Mouse (Mus musculus) liver, embryonic 14.5 days (tissue): ENCODE data around the gene Serpinb5. TPM values are rescaled to one million over a fixed set of nuclear protein-coding genes. Genes with fewer than 3 reads are reported as not detected.
A peak's percentile ranks its signal among the peaks of the same experiment; 100 is the strongest.
"Not testable (repeated sequence)": the region's sequence is repeated elsewhere in the genome, so short reads cannot be mapped to it uniquely, and the experiment has no call there.

Experiments
- ATAC-seq: fragments of 200-750 bp; cut with Nextera tagmentation; 2 replicates; pipeline ENCODE4 v1.8.0; 2017; ENCODE audit warnings: moderate number of reproducible peaks, mild to moderate bottlenecking, moderate library complexity; ENCODE audit not compliant: insufficient read depth
- DNase-seq, 3 experiments: peaks; one replicate each; pipeline ENCODE4 v3.0.0-alpha.2; 2012 to 2013; ENCODE audit warnings: low read depth in 3 of 3, low spot score in 3 of 3
- H3K27ac ChIP-seq: fragments of 300-500 bp; sonication (generic); 2 replicates; pipeline ENCODE4 v1.5.1; 2014; ENCODE audit warnings: moderate library complexity, mild to moderate bottlenecking, control low read depth, inconsistent platforms
- H3K27me3 ChIP-seq: fragments of 300-500 bp; sonication (generic); 2 replicates; pipeline ENCODE4 v1.6.1; 2014; ENCODE audit warnings: mild to moderate bottlenecking, low read length, moderate library complexity; ENCODE audit not compliant: control insufficient read depth, insufficient read depth
- H3K36me3 ChIP-seq: fragments of 300-500 bp; sonication (generic); replicated peaks from 2 replicates; pipeline ENCODE4 v1.6.1; 2014; ENCODE audit warnings: low read depth; ENCODE audit not compliant: control insufficient read depth, insufficient read depth
- H3K4me1 ChIP-seq, 2 experiments: fragments of 200-500 bp in 1 of 2; fragments of 300-500 bp in 1 of 2; sonication (generic) in 1 of 2; replicated peaks; 2 replicates each; pipeline ENCODE4 v1.6.1; 2012 to 2014; ENCODE audit warnings: antibody characterized with exemption in 1 of 2, inconsistent platforms in 1 of 2, low read length in 1 of 2; ENCODE audit not compliant: control insufficient read depth in 2 of 2, insufficient read depth in 2 of 2
- H3K4me2 ChIP-seq: fragments of 300-500 bp; sonication (generic); 2 replicates; pipeline ENCODE4 v1.6.1; 2014; ENCODE audit warnings: low read depth, mild to moderate bottlenecking, control low read depth, moderate library complexity
- H3K4me3 ChIP-seq, 2 experiments: fragments of 200-500 bp in 1 of 2; fragments of 300-500 bp in 1 of 2; sonication (generic) in 1 of 2; 2 replicates each; pipeline ENCODE4 v1.5.1; 2012 to 2014; ENCODE audit warnings: low read depth in 2 of 2, low read length in 2 of 2, mild to moderate bottlenecking in 2 of 2, control low read depth in 1 of 2, inconsistent platforms in 1 of 2, moderate library complexity in 1 of 2; ENCODE audit not compliant: insufficient read depth in 1 of 2
- H3K9ac ChIP-seq: fragments of 300-500 bp; sonication (generic); replicated peaks from 2 replicates; pipeline ENCODE4 v1.6.1; 2014; ENCODE audit warnings: mild to moderate bottlenecking, control low read depth, moderate library complexity
- H3K9me3 ChIP-seq: fragments of 300-500 bp; sonication (generic); 2 replicates; pipeline ENCODE4 v1.6.1; 2016; ENCODE audit warnings: low read length, mixed read lengths; ENCODE audit not compliant: control insufficient read depth
- CTCF ChIP-seq: IDR thresholded peaks from 2 replicates; pipeline ENCODE4 v1.5.1; 2016; ENCODE audit warnings: antibody characterized with exemption, low read depth, control low read depth
- EP300 ChIP-seq: IDR thresholded peaks from 2 replicates; pipeline ENCODE4 v1.6.1; 2016; ENCODE audit warnings: antibody characterized with exemption, low read depth
- WGBS: fragments of 180-500 bp; shearing (Covaris S2); extraction: QIAGEN DNeasy Blood & Tissue Kit; methylation state at CpG from one replicate; pipeline ENCODE4 v1.1.7; 2014; ENCODE audit not compliant: insufficient replicate concordance; 5-methylcytosine and 5-hydroxymethylcytosine counted together
- polyA plus RNA-seq, 2 experiments: library from polyadenylated mRNA; depleted of rRNA in 1 of 2; stranded (reverse) in 1 of 2; unstranded in 1 of 2; fragments of >200 nt; fragmentation: Nextera tagmentation in 1 of 2; extraction: Ambion mirVana in 1 of 2; gene quantifications; 2 replicates each; pipeline versions ENCODE4 v1.2.1 to v1.2.3; 2012 to 2014

The Serpinb5 gene
- polyA plus RNA-seq, 2 experiments: 0.02 TPM; not detected in 1

DNA sequence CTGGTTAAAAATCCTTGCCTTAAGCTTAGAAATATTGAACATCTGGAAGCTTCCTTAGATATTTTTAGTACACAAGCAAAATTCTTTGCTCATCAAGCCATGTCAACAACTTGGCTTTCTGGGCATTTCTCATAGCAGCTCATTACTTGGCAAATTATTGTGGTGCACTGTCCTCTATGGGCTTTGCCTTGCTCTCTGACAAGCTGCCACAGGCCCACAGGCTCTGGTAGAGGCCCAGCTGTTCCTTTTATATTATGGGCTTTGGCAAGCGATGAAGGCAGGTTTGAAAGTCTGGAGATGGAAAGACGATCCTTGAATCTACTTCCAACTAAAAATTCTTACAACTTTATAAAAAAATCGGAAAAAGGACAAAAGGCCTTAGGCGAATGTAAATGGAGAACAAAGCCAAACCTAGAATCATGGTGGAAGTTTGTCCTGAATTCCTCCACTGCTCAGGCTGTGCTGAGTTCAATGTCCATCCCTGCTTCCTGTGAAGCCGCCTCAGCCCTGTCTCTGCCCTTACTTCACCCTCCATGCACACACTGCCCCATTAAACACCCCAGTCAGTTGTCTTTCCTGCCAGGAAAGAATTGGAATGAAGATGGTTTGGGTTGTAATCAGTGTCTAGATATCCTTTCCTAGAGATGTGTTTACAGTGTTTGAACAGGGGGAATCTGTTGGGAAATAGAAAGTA, 14.4 kb downstream of the Serpinb5 start:
- no peak for TF ChIP-seq CTCF
- no peak for TF ChIP-seq EP300
- no peak overlapping the region for H3K27ac ChIP-seq
- no peak for ATAC-seq
- H3K36me3 ChIP-seq: no peaks in the 10 kb centered on the region
- no peak for DNase-seq
- H3K27me3 ChIP-seq: no peaks in the 10 kb centered on the region
- no peak overlapping the region for H3K4me2 ChIP-seq
- no peak overlapping the region for H3K9ac ChIP-seq
- H3K4me1 ChIP-seq: no peaks in the 10 kb centered on the region
- no peaks in the 10 kb centered on the region for H3K9me3 ChIP-seq
- no peak overlapping the region for H3K4me3 ChIP-seq
- 53% methylated on average over 5 of the region's 5 CpGs for WGBS

DNA sequence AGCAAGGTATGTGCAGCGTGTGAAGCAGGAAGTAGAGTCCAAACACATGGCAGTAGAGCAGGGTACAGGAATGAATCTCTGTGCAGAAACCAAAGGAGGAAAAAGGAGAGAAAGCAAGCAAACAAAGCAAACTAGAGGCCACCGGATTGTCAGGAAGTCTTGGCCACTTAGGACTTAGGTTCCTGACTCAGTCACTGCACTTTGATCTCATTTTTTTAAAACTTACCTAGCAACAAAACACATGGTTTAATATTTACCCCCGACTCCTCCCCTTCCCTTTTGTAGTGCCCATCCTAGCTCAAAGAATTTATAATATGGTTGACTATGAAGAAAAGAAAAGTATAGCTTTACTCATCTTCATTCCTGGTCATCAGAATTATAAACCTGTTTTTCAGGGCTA, 15.2 kb downstream of the Serpinb5 start:
- H3K27me3 ChIP-seq: no peaks in the 10 kb centered on the region
- H3K4me2 ChIP-seq: no peak overlapping the region
- H3K36me3 ChIP-seq: no peaks in the 10 kb centered on the region
- H3K9me3 ChIP-seq: no peaks in the 10 kb centered on the region
- ATAC-seq: no peak
- no peak overlapping the region for H3K27ac ChIP-seq
- WGBS: 43% methylated on average over 3 of the region's 3 CpGs
- H3K4me1 ChIP-seq: no peaks in the 10 kb centered on the region
- TF ChIP-seq CTCF (no peak), EP300 (no peak)
- no peak overlapping the region for H3K4me3 ChIP-seq
- no peak overlapping the region for H3K9ac ChIP-seq
- DNase-seq: no peak

GRCm38 (mm10) chr1:106882723-106883122, 21.8 kb downstream of the Serpinb5 start:
- Histone ChIP-seq H3K9ac (no peak overlapping the region), H3K36me3 (no peaks in the 10 kb centered on the region), H3K4me1 (no peaks in the 10 kb centered on the region), H3K4me2 (no peak overlapping the region), H3K9me3 (no peaks in the 10 kb centered on the region), H3K4me3 (no peak overlapping the region), H3K27ac (no peak overlapping the region), H3K27me3 (no peaks in the 10 kb centered on the region)
- DNase-seq: no peak
- WGBS: 44% methylated on average over 4 of the region's 4 CpGs
- no peak for ATAC-seq
- no peak for TF ChIP-seq CTCF
- no peak for TF ChIP-seq EP300

GRCm38 (mm10) chr1:106883369-106883768, 22.4 kb downstream of the Serpinb5 start:
- Histone ChIP-seq H3K36me3 (no peaks in the 10 kb centered on the region), H3K9me3 (no peaks in the 10 kb centered on the region), H3K27me3 (no peaks in the 10 kb centered on the region), H3K4me1 (no peaks in the 10 kb centered on the region), H3K4me3 (no peak overlapping the region), H3K4me2 (no peak overlapping the region), H3K9ac (no peak overlapping the region), H3K27ac (no peak overlapping the region)
- TF ChIP-seq EP300 (no peak), CTCF (no peak)
- no peak for DNase-seq
- 37% methylated on average over 5 of the region's 5 CpGs for WGBS
- ATAC-seq: no peak

DNA sequence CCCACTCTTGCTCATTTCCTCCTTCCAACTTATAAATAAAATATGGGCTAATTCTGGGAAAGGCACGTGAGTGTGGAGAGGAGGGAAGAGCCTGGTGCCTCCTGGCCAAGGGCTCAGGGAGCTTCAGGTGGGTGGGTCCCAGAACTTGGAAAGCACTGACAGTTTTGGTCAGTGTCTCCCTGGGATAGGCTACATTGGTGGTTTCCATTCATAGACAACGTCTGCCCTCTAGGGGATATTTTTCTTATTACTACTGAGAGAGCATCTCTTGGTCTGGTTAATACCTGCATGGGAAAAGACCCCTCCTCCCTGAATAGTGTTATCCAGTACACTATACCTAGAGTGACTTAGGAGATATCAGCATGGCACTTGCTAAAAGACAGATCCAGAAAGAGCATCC, 22.8 kb downstream of the Serpinb5 start:
- Histone ChIP-seq H3K36me3 (no peaks in the 10 kb centered on the region), H3K27ac (no peak overlapping the region), H3K9me3 (no peaks in the 10 kb centered on the region), H3K4me1 (no peaks in the 10 kb centered on the region), H3K4me3 (no peak overlapping the region), H3K27me3 (no peaks in the 10 kb centered on the region), H3K9ac (no peak overlapping the region), H3K4me2 (no peak overlapping the region)
- ATAC-seq (no peak), DNase-seq (no peak)
- 6% methylated on average over 2 of the region's 2 CpGs for WGBS
- TF ChIP-seq EP300: no peak
- TF ChIP-seq CTCF: 0 out of 2 replicates have a peak, but pooled peaks have one; percentile 27

GRCm38 (mm10) chr1:106895142-106895541, 34.2 kb downstream of the Serpinb5 start:
- not testable (repeated sequence) for DNase-seq, H3K4me2 ChIP-seq, H3K4me3 ChIP-seq, H3K4me1 ChIP-seq, H3K27me3 ChIP-seq, ATAC-seq, H3K27ac ChIP-seq, H3K36me3 ChIP-seq, H3K9ac ChIP-seq, H3K9me3 ChIP-seq
